Mouse (Mus musculus) megakaryocyte progenitor cell, adult 5-6 weeks (primary cell): ENCODE measurements around the gene Smim27. TPM values are rescaled to one million over a fixed set of nuclear protein-coding genes. Genes with fewer than 3 reads are reported as not detected.
A peak's percentile ranks its signal among the peaks of the same experiment; 100 is the strongest.

ENCODE experiments used
- ATAC-seq: replicated peaks from 2 replicates; pipeline ENCODE4 v1.8.0; 2016; ENCODE audit warnings: mild to moderate bottlenecking, moderate TSS enrichment, inconsistent platforms; ENCODE audit not compliant: poor library complexity
- total RNA-seq, 2 experiments: library from RNA; stranded (forward) in 1 of 2; stranded (reverse) in 1 of 2; fragments of 157-497, 149-512 nt in 1 of 2; fragments of 200-1000 nt in 1 of 2; gene quantifications; 2 replicates each; pipeline versions ENCODE4 v1.2.3 to v1.2.4; 2015 to 2017

Gene Smim27
- total RNA-seq (2015) (9.6 and 16.7 TPM in 2 replicates), total RNA-seq (2017) (3.6 and 5.6 TPM in 2 replicates)

DNA sequence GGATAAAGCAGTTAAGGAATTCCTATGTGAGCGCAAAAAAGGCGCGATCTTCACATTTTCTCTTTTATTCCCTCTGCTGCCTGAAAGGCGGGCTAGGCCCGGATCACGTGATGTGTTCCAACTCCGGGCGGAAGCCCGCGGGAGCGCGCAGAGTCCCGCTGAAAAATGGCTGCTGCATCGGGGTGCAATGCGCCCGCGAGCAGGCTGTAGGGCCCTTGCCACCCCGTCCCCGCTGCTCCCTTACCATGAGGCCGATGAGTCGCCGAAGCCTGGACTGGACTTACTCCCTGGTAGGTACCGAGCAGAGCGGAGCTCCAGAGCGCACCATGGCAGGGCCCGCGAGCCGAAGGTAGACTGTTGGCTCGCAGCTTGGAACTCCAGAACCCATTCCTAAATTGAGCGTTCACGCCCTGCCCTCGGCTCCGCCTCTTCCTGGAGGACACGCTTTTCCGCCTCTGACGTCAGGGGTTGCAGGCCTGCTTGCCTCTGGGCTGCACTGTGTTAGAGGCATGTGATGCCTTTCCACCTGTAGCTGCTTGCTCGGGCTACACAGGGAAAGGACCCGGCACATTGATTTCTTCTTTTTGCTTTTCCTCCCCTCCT lies at the start of gene Smim27, which contains the start of gene Topors:
TSS of gene Smim27 (plus strand) at position 150 of the 603 bp plus-strand sequence.
TSS of gene Topors (minus strand) at position 421 of the 603 bp plus-strand sequence.
- peak; percentile 81 for ATAC-seq

DNA sequence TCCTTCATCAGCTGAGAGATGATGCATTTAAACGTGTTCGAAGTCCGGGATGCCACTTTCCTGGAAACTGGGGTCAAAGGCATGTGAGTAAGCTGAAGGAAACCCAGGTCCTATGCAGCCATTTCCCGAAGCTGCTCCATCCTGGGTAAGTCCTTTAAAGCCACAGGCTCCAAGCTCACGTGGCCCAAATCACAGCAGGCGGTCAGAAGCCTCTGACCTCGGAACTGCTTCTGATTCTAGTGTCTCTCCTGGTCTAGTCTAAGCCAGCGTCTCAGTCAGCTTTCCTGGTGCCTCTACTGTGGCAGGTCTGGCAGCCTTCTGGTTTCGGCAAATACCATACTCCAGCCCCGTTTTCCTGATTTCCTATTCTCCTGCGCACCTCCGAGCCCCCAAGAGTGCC lies 48.9 kb upstream of the Smim27 start:
- no peak for ATAC-seq

- ATAC-seq = no peak
Measured at GRCm38 (mm10) chr4:40221004-40221760, 48.2 kb upstream of the Smim27 start.

- ATAC-seq = no peak
Measured at GRCm38 (mm10) chr4:40221876-40222585, 47.3 kb upstream of the Smim27 start.

GRCm38 (mm10) chr4:40226095-40226494 lies 43.3 kb upstream of the Smim27 start:
- no peak for ATAC-seq

DNA sequence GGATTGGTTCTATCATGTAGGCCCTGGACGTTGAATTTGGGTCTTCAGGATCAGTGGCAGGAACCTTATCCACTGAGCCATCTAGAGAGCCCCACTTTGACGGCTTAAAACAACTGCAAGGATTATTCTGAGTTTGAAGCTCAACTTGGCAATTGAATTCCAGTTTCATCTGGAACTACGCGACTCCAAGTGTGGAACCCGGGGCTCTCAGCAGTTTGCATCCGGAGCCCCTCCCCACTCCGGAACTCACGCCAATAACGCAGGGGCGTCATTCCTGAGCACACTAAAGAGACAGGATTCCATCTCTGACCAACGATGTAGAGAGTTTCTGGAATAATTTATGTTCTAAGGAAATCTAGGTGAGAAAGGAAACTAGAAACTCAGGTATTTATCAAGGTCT lies 42.2 kb upstream of the Smim27 start:
- no peak for ATAC-seq

DNA sequence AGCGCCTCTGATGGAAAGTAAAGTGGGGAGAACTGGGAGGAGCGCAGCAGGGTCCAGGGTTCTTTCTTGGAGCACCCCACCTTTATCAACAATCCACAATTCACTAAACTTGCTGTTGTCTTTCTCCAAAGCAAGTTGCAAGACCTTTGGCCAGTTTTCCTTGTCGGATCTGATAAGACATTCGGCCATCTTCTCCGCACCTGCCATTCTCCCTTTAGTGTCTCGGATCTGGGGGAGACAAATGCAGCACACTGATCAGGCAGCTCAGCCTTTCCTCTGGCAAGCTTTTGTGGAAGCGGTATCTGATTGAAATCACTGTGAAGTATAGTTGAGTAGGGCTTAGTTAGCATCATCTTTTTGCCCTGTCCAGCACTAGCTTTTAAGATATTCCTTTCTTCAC lies 41.5 kb upstream of the Smim27 start:
- ATAC-seq = no peak

- ATAC-seq = no peak
Measured at GRCm38 (mm10) chr4:40229723-40230122, 39.7 kb upstream of the Smim27 start.

DNA sequence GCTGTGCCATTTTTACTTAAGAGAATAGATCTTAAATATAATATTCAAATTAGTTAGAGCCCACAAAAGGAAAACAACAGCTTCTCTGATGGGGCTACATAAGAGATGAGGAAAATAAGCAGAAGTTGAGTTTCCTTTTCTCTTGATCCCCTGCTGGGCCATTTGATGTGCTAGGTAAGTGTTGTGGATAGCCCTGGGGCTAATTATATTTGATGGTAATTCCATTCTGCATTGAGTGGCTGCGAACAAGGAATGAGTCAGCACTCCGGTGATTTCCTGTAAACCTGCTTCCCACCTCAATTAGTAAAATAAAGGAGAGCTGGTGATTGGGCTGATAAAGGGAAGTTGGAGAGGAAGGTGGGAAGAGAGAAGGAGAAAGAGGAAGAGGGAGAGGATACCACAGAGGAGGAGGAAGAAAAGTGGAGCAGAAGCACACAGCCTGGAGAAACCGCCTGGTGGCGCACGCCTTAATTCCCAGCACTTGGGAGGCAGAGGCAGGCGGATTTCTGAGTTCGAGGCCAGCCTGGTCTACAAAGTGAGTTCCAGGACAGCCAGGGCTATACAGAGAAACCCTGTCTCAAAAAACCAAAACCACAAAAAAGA lies 36.2 kb upstream of the Smim27 start:
- ATAC-seq = peak; percentile 90

DNA sequence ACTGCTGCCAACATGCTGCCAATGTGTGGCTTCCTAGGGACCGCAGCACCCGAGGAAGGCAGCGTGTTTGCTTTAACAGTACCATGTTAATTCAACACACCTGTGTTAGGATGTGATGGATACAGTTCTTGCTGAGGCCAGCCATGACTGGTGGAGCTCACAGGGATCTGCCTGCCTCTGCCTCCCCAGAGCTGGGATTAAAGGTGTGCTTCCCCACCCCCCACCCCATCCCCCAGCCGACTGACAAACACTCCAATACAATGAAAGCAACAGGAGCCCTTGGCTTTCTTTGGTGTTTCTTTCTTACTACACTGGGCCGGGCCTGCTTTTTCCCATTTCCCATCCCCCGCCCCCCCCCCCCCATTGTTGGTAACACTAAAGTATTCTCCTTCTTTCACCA lies 35.1 kb upstream of the Smim27 start:
- no peak for ATAC-seq

DNA sequence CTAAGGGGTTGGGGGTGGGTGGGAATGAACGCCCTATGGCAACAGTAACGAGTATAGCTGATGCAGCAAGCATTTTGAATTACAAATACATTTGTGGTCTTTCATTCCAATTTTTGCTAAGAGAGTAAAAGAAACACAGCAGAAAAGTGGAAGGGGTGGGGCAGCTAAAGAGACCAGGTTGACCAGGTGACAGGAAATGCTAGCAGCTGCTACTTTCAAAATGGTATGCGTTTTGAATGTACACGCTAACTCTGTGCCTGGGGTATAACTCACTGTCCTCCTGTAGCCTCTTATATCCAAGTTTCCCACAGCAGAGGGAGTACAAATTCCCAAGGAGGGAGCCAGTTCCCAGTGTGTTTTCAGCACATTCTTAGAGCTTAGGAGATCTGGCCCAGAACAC lies 32.5 kb upstream of the Smim27 start:
- no peak for ATAC-seq

DNA sequence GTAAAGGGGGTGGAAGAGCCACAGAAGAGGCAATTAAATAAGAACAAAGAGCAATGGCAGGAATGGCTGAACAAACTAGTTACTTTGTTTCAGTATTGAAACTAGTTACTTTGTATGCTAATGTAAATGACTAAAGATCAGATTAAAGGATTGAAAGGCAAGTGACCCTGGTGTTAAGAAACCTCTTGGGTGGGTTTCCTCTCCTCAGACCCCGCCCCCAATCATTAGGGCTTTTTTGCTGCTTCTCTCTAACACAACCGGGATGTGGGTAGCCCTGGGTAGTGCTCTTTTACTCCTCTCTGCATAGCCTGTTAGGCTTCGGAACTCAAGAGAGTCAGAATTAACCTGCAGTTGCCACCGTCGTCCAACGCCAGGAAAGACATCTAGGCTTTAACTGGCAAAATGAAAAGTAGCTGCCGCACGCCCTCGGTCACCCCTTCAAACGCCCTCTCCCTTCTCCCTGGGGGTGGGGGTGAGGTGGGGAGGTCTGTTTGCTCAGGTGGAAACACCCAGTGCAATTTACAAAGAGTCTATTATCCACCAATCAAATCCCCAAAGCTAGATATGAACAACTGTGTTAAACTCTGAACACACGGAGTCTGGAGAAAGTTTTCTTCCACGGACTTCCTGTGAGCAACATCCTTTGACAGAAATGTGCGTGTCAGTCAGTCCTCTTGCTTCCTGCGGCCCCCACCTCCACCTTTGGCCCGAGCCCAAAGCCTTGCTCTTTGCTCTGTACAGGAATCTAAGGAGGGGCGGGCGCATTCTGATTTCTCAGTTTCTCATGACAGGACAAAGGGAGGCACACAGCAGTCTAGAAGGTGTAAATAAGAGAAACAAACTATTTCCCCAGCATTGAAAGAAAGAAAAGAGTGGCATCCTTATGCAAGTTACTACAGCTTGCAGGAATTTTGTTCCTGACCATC lies 30.6 kb upstream of the Smim27 start:
- peak; percentile 56 for ATAC-seq

DNA sequence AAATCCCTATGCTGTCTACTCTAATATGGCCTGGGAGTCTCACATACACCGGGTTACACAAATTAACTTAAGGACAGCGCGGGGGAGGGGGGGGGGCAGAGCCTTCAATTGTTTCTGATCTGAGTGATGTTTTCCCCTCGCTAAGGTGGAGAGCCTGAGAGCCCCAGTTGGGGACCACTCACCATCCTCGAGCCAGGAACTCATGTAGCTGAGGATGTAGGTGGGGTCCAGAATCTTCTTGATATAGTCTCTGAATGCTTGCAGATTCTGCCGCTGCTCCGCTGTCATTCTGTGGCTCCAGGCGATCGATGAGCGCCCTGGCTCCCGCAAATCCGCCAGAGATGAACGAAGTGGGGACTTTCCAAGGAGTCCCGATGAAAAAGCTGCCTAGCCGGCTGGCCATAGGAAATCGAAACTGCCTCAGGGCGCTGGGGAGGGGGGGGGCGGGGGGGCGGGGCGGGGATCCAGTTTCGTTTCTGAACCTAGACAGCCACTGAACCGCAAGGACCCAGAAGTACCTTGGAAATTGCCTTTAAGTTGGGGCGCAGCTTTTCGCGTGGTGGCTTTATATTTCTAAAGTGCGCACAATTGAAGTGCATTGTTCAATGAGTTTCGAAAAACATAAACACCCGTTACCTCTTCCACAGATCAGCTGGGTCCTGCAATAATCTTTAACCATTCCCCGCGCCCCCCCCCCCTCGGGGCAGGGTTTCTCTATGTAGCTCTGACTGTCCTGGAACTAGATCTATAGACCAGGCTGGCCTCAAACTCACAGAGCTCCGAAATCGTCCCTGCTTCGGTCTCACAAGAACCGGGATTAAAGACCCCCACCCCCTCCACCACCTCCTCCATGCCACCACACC lies 29.7 kb upstream of the Smim27 start, which contains the start of gene Ddx58:
TSS of gene Ddx58 (minus strand) at position 420 of the 863 bp plus-strand sequence.
- peak; percentile 36 for ATAC-seq

DNA sequence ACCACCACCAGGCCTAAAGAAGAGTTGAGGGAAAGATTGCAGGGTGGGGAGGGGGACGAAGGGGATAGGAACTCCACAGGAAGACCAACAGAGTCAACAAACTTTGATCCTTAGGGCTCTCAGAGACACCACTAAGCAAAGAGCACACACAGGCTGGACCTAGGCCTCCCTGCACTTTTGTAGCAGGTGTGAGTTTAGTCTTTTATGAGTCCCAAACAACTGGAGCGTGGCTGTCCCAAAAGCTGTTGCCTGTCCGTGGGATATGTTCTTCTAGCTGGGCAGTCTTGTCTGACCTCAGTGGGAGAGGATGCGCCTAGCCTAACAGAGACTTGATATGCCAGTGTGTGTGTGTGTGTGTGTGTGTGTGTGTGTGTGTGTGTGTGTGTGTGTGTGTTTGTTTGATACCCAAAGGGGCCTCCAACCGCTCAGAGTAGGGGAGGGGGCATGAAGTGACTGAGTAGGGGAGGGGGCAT lies 29.1 kb upstream of the Smim27 start:
- no peak for ATAC-seq

GRCm38 (mm10) chr4:40241928-40242327 lies 27.5 kb upstream of the Smim27 start:
- ATAC-seq = no peak

- ATAC-seq = no peak
Measured at GRCm38 (mm10) chr4:40243006-40243405, 26.4 kb upstream of the Smim27 start.

DNA sequence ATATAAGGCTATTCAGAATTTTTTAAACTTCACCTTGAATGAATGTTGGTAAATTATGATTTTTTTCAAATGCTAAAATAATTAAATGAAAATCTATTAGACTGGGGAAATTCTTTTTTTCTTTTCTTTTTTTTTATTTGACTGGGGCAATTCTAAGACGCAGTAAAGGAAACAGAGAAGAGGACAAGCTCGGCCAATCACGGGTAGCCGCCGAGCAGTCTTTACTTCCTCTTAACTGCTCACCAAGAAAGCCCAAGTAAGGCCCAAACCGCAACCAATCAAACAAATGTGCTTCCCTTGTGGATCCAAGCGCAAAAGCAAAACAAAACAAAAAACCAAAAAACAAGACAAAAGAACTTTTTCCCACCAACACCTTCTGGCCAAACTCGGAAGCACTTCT lies 25.3 kb upstream of the Smim27 start:
- peak; percentile 89 for ATAC-seq

GRCm38 (mm10) chr4:40250984-40251383 lies 18.4 kb upstream of the Smim27 start:
- peak; percentile 63 for ATAC-seq

DNA sequence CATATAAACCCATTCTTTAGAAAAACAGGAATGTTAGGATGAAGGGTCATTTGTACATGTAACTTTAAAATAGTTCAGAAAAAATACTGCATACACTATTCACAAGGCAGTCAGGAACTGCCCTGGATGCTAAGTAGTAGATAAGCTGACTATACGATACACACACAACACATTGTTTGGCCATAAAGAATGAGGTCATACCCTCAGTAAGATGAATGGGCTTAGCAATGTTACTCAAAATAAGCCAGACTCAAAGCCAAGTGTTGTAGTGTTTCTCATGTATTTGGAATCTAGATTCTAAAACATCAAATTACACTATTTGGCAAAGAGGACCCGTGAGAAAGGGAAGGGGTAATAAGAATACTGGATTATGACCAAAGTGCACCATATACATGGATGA lies 15.6 kb upstream of the Smim27 start:
- no peak for ATAC-seq
